Mouse (Mus musculus) adrenal gland, postnatal 14 days (tissue): ENCODE data around the gene A930033H14Rik. TPM values are rescaled to one million over a fixed set of nuclear protein-coding genes. Genes with fewer than 3 reads are reported as not detected.
A peak's percentile ranks its signal among the peaks of the same experiment; 100 is the strongest.

Source experiments
- DNase-seq: peaks from one replicate; pipeline ENCODE4 v3.0.0; 2021; ENCODE audit warnings: mixed read lengths
- total RNA-seq: library from RNA; stranded (reverse); gene quantifications from 2 replicates; pipeline ENCODE4 v1.2.3, GENCODE M21; 2021

Gene A930033H14Rik
- total RNA-seq, 1 experiment from 2014 or later, result 2.4 TPM

GRCm38 (mm10) chr10:69192266-69192665, 20.6 kb downstream of the A930033H14Rik start:
- no peak for DNase-seq

GRCm38 (mm10) chr10:69190434-69191160, 22.3 kb downstream of the A930033H14Rik start:
- no peak for DNase-seq

- DNase-seq, result no peak
These were observed 25.0 kb downstream of the A930033H14Rik start for GRCm38 (mm10) chr10:69187773-69188443.

GRCm38 (mm10) chr10:69185894-69186893, 26.7 kb downstream of the A930033H14Rik start:
- DNase-seq, result peak; percentile 85

- no peak for DNase-seq
These were observed 27.5 kb downstream of the A930033H14Rik start for GRCm38 (mm10) chr10:69185431-69185830.

- DNase-seq, result no peak
These were observed 28.0 kb downstream of the A930033H14Rik start for GRCm38 (mm10) chr10:69184903-69185302.

GRCm38 (mm10) chr10:69180997-69181396, 31.9 kb downstream of the A930033H14Rik start:
- DNase-seq, result no peak

- DNase-seq, result no peak
These were observed 33.6 kb downstream of the A930033H14Rik start for GRCm38 (mm10) chr10:69179341-69179740.

- no peak for DNase-seq
These were observed 36.8 kb downstream of the A930033H14Rik start for GRCm38 (mm10) chr10:69176116-69176515.

- no peak for DNase-seq
These were observed 40.5 kb downstream of the A930033H14Rik start for GRCm38 (mm10) chr10:69172412-69172811.

- DNase-seq, result no peak
These were observed 46.4 kb downstream of the A930033H14Rik start for GRCm38 (mm10) chr10:69166514-69166913.

GRCm38 (mm10) chr10:69165847-69166246, 47.1 kb downstream of the A930033H14Rik start:
- DNase-seq, result no peak

GRCm38 (mm10) chr10:69165125-69165524, 47.8 kb downstream of the A930033H14Rik start:
- peak; percentile 34 for DNase-seq

GRCm38 (mm10) chr10:69163216-69163615, 49.7 kb downstream of the A930033H14Rik start:
- DNase-seq, result no peak

GRCm38 (mm10) chr10:69162577-69162976, 50.3 kb downstream of the A930033H14Rik start:
- DNase-seq, result no peak

GRCm38 (mm10) chr10:69161503-69161902, 51.4 kb downstream of the A930033H14Rik start:
- no peak for DNase-seq

- DNase-seq, result no peak
These were observed 52.0 kb downstream of the A930033H14Rik start for GRCm38 (mm10) chr10:69160877-69161276.

Other genes with a start within 250 kb of the A930033H14Rik start
- gene Rhobtb1, start 61.7 kb downstream of the A930033H14Rik start, total RNA-seq, result 15.6 and 15.8 TPM in 2 replicates
- 38.0 and 51.0 TPM in 2 replicates for gene Cdk1, start 139.8 kb upstream of the A930033H14Rik start, total RNA-seq
- gene Ank3, start 185.7 kb upstream of the A930033H14Rik start, total RNA-seq, result 16.6 and 19.4 TPM in 2 replicates